Mouse (Mus musculus) kidney, adult 18-20 months (tissue): ENCODE results near the gene Spryd7.

ENCODE experiments used
- DNase-seq: peaks from one replicate; pipeline ENCODE4 v3.0.0; 2021

Spryd7 gene

DNA sequence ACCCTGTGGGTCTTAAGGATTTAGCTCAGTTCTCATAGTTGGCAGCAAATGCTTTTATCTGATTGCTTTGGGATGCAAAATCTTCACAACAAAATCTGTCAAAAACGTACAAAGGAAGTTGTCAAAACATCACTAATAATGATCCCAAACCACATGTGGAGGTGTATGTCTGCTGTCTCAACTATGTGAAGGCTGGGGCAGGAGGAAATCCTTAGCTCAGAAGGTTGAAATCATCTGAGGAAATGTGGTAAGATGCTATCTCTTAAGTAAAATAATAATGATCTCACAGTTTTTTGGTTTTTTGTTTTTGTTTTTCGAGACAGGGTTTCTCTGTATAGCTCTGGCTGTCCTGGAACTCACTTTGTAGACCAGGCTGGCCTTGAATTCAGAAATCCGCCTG, 20.9 kb downstream of the Spryd7 start:
- no peak for DNase-seq

DNA sequence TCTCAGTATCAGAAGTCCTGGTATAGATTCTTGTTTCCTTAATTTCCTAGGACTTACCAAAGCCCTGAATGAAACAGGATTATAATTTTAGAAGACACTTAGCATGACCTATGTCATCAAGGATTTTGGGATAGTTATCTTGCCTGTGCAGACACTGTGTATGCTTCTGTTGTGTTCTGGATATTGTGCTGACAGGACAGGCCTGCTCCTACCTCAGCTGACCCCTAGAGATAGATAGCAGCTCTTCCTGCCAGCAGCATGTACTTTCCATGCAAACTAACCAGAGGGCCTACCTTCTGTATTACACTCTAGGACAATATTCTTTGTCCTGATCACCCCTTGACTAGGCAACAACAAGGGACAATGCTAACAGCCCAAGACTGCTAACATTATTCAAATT, 25.7 kb downstream of the Spryd7 start:
- no peak for DNase-seq

DNA sequence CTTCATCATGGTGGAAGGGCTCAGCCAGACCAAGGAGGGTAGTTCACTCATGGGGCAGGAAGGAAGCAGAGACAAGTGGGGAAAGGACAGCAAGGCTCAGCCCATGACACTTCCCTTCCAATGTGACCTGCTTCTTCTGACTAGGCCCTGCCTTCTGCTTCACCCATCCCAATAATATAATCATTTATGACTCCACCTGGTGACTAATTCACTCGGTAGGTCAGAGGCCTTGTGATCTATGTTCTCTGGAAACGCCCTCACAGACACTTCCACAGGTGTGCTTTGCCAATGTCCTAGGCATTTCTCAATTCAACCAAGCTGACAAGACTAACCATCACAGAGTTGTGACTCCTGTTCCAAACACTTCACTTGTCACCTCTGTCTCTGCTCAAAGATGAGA, 26.3 kb downstream of the Spryd7 start:
- no peak for DNase-seq

DNA sequence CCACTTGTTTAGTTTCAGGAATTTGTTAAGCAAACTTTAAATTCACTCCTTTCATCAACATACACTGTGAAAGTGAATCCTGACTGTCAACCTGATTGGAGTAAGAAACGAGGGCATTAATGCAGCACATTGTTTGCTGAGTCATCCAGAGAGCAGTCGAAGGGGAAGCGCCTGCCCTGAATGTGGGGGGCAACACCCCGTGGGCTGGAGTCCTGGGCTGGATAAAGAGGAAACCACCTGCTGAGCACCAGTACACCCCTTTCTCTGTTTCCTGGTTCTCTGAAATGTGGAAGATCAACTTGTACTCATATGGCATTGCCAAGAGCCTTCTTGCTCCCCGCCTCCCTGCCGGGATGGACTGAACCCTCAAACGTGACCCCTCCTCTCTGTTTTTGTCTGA, 27.2 kb downstream of the Spryd7 start:
- no peak for DNase-seq

DNA sequence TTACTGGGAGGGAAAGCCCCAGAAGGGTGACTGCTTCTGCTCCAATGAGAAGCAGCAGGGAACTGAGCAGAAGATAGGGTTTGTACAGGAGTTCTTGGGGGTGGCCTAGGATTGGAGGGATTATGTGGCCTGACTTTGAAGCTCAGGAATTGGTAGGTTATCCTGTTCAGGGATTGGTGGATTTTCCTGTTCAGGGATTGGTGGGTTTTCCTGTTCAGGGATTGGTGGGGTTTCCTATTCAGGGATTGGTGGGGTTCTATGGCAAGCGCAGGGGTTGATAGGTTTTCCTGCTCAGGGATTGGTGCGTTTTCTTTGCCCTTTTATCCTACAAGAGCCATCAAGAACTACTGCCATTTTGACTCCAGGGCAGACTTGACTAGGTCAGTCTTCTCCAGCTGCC, 30.7 kb downstream of the Spryd7 start:
- no peak for DNase-seq

DNA sequence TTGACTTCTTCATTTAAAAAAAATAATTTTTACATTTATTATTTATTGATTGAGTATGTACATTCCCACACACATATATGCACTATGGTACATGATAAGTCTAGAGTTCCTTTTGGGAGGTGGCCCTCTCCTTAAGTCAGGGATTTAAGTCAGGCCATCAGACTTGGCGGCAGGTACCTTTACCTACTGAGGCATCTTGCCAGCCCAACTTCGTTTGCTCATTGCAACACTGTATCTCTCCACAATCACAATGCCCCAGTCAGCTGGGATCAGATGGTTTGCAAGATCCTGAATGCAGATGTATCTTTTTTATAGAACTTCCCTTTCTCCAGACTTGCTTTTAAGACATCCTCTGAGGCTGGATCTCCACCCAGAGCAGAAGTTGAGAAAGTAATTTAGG, 32.9 kb downstream of the Spryd7 start:
- no peak for DNase-seq

DNA sequence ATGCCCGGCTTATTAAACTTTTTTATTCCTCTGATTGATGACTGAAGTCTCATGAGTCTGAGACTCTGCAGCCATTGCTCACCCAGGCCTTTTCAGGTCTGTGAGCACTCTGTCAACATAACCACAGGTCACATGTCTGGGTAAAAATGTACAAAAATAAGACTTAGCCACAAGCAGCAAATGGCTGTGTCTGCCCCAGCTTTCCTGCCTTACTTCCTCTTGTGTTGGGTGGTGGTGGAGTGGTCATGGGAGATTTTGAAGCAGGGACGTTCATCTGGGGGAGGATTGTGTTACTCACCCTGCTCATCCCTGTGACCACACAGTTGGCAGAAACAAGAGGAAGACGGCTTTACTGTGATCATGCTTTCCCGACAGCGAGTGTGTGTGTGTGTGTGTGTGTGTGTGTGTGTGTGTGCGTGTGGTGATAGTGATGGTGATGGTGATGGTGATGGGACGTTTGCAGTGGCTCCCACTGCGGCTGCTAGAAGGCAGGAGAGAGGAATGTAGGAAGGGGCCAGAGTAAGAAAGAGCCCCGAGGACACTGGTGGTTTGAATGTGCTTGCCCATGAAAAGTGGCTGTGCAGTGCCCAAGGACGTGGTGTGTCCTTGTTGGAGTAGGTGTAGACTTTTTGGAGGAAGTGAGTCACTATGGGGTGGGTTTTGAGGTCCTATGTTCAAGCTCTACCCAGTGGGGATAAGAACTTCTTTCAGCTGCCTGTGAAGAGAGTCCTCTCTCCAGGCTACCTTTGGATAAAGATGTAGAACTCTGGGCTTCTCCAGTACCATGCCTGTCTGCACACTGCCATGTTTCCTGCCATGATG, 37.8 kb downstream of the Spryd7 start:
- DNase-seq, result no peak

DNA sequence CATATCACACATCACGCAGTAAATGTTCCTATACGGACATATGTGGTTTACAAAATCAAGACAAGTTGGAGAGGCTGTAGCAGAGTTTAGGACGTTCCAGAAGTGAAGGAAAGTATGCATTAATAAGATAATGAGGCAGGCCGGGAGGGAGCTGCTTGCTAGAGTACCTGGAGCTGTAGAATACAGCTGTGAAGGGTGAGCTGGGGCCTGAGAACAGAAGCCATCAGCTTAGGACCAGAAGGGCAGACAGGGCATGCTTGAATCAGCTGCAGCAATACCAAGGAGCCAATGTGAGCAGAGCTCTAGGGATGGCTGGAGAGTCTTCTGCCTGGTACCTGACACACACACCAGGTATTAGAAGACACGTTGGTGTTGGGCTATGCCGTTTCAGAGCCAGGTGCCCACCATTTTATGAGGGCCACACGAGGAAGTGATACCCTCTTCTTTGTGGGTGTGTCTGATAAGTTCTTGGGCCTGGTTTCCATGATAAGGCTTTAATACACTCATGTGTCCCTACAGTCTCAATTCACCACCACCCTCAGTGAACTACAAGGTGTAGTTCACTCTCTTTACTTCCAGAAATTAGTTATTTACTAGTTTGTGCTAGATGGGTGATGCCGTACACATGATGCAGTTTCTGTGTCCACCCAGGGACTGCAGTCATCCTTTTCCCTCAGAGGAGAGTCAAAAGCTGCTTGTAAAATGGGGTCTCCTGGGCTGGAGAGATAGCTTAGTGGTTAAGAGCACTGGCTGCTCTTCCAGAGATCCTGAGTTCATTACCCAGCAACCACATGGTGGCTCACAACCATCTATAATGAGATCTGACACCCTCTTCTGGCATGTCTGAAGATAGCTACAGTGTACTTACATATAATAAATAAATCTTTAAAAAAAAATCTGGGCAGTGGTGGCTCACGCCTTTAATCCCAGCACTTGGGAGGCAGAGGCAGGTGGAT, 39.9 kb downstream of the Spryd7 start:
- DNase-seq, result no peak

DNA sequence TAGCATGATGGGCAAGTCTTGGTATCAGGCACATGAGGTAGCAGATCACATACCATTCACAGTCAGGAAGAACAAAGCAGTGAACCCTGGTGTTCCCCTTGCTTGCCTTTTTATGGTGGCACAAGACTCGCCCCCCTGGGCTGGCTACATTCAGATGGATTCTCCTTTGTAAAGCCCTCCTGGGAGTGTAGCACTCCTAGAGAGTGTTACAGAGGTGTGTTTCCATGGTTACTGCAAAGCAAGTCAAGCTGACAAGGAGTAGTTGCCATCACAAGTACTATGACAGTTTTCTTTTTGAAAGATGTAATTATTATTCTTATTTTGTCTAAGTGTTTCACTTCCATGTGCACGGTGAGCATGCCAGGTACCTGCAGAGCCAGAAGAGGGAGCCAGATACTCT, 45.2 kb downstream of the Spryd7 start:
- no peak for DNase-seq

DNA sequence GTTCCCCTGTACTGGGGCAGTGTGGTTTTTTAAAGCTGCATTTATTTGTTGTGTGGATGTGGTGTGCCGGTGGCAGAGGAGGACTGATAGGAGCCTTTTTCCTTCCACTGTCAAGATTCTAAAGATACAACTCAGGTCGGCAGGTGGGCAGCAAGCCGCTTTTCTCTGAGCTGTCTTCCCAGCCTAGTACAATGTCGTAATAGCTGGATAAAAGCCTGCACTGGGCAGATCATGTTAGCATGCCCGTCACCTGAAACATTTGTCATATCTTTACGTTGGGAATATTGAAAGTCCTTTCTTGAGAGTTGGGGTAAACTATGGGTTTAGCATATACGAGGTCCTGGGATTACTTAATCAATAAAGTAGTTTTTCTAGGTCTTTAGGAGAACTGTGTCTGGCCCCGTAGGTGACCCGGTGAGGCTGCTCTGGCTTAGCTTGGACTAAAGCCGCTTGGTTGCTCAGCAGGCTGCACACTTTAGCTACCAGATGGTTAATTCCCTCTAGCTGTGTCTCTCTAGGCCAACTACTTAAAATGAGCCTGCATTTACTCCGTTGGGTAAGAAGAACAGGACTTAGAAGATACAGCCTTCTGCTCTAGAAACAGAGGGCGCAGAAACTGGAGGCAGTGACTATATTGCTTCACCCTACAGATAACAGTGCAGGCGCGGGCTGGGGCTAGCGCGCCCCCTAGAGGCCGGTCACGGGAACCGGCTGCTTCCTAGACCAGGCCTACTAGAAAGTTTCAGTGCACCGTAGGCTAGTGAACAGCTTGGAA, 58.8 kb downstream of the Spryd7 start:
- peak; percentile 71 for DNase-seq

DNA sequence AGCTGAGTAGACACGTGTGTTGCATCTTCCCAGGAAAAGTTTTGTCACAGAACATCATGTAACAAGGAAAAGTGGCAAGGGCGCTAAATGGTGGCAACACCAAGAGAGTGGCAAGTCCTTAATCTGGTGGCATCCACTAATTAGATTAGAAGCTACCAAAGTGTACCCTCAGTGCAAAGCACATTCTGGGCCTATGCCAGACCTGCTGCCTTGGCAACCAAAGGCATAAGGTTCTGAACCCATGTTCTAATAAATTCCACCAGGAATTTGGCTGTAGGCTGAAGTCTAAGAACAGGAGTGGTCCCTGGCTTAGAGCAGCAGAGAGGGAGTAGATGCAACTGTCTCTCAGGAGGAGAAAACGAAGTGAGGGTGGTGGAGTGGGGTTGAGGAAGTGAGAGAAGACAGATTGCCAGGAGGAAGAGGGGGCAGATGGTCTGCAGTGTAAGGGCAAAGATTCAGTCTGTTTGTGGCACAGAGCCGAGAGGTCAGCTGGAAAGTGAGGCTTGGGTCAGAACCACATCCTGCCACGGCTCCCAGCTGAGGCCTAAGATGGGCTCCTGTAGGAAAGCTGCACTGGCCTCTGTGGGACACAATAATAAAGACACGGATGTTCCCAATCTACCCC, 63.1 kb downstream of the Spryd7 start:
- DNase-seq, result no peak
